Mouse (Mus musculus) ovary, postnatal 36 days (tissue): ENCODE results near the gene Olfm3.
A peak's percentile ranks its signal among the peaks of the same experiment; 100 is the strongest.

Source experiments
- DNase-seq: peaks from one replicate; pipeline ENCODE4 v3.0.0; 2022; ENCODE audit warnings: low spot score, mixed read lengths

The Olfm3 gene

GRCm38 (mm10) chr3:114903924-114904438 is at the start of gene Olfm3:
Gene Olfm3, plus strand, starts transcription at chr3:114904078.
- peak; percentile 38 for DNase-seq

DNA sequence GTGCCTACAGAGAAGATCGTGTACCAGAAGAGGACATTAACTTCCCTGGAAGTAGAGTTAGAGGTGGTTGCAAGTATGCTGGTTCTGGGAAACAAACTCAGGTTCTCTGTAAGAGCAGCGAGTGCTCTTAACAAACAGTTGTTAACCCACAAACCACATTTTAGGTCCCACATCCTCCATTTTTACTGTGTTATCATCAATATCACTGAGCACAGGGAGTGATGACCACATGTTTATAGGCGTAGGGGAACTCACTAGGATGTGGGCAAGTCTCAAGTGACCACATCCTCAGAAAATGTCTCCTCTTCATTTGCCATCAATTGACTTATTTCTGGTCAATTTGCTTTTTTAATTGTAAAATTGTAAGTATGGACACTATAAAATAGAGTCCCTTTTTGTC is 14.1 kb upstream of the Olfm3 start:
- DNase-seq = no peak

- DNase-seq = no peak
These were observed 950 bp downstream of the Olfm3 start for GRCm38 (mm10) chr3:114904633-114905423.

- DNase-seq = no peak
These were observed 3.7 kb downstream of the Olfm3 start for GRCm38 (mm10) chr3:114907537-114907936.

GRCm38 (mm10) chr3:114908846-114909245 is 5.0 kb downstream of the Olfm3 start:
- no peak for DNase-seq

- no peak for DNase-seq
These were observed 16.2 kb downstream of the Olfm3 start for GRCm38 (mm10) chr3:114920102-114920501.

DNA sequence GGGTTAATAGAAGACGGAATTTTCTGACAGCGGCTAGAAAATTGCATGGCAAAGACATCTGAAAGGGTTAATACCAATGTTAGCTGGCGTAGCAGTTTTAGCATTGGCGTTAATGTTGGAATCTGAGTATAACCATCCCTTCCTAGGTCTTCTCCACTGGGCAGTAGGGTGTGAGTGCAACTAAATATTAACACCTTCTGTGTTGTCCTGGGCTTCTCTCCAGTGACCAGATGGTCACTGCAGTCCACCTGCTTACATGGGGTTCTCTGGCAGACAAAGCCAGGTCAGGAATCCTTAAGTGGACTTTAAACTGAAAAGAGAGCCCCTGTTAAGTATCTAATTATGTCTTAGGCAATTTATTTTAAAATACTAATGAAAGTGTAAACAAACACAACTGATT is 25.7 kb downstream of the Olfm3 start:
- no peak for DNase-seq

GRCm38 (mm10) chr3:114930336-114930735 is 26.5 kb downstream of the Olfm3 start:
- no peak for DNase-seq

DNA sequence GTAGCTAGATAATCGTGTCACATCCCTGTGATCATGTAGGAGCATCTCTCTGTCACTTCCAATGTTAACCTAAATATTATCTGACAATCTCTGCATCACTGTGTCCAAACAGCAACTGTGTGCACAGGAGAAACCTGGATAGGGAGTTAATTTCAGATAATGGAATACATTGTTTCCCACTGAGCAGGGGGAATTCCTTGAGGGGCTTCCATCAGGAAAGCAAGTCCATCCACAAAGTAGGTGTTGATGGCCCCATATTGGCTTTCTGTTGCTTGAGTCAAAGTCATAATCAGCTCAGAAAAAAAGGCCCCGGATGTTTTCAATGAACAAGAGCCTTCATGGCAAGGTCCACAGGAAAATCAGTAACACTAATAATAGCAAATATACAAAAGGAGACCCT is 26.9 kb downstream of the Olfm3 start:
- DNase-seq = no peak

- DNase-seq = no peak
These were observed 29.0 kb downstream of the Olfm3 start for GRCm38 (mm10) chr3:114932881-114933280.

DNA sequence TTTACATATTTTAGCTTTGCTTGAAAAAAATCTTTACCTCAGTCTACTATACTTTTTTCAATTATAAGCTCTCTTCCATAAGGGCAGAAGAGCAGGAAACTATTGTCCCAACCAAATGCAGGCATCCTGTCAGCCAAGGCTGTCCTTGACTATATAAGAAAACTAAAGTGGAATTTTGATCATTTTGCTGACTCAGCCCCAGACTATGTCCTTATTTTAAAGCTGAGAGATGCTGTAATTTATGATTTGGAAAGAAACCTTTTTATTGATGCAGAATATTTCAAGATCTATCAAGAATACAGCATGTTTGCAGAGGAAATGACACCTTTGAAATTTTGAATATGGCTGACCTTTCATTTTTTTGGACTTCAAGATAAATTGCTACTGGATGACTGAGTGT is 51.0 kb downstream of the Olfm3 start:
- DNase-seq = no peak

DNA sequence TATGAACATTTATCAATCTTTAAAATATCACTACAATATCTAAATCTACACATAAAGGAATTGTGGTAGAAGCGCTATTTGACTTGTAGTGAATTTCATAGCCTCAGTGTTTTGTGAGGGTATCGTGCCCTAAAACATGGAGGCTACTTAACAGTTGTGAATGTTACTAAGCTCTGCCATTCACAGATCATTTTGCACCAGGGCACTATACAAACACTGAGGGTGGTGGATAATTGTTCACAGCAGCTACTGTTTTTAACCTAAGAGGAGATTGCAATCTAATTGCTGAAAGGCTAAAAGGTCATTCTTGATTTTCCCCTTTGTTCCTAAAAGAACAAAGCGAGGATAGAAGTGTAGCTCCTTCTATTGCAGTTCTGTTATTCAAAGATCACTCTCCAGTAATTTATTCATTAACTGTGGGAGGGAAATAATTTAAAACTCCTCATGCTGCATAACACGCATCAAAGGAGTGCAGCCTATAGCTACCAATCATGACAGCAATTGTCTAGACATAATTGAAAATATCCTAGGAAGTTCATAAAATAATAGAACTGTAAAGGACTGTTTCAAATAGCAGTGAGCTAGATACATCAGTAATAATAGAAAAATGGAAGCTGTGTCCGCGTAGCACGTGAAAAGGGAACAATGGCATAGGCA is 55.6 kb downstream of the Olfm3 start:
- DNase-seq = no peak

DNA sequence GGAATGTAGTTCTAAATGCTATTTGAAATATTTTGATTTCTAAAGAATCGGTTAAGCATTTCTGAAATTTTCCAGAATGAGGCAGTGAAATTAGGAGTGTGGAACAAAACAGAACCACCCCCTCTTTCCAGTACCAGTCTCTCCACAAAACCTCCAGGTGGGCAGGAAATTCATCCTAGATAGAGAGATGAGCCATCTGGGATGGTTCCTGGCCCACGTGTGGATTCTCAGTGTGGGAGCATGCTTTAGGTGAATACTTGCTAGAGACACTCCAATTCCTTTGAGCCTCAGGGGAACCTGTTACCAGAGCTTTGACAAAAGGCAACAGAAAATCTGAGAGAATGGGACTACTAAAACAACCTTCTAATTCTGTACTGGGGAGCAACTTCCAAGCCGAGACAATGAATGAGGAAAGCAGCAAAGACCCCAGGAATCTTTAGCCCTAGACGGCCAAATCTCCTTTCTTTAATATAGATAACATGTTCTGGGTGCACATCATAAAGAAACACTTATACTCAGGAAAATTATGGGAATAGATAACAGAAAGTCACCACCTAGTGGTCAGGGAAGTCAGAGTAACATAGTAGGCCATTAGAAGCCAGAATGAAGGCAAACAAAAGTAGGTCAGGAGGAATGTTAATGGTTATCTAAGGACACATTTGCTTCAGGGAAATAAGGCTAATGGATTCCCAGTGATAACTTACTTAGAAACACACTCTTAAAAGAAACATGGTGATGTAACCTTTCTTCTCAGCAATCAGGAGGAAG is 58.6 kb downstream of the Olfm3 start:
- no peak for DNase-seq

- no peak for DNase-seq
These were observed 67.3 kb downstream of the Olfm3 start for GRCm38 (mm10) chr3:114971183-114971582.

- no peak for DNase-seq
These were observed 68.6 kb downstream of the Olfm3 start for GRCm38 (mm10) chr3:114972522-114972921.

GRCm38 (mm10) chr3:114990828-114991227 is 87.0 kb downstream of the Olfm3 start:
- DNase-seq = no peak

DNA sequence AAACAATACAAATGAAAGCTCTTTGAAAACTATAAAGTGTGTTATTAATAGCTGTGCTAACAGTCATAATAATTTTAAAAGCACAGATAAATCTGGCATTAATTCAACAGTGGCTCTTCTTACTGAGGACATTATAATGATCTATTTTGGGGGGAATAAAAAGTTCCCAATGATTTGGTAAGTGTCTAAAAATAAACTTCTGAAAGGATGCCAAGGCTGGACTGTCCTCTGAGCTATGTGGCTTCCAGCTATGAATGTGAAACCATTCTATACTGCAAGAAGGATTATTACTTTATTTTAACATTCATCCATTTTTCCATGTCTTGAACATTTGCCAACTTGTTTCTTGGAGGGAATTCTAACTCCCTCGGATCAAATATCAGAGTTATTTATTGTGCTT is 92.1 kb downstream of the Olfm3 start:
- no peak for DNase-seq

DNA sequence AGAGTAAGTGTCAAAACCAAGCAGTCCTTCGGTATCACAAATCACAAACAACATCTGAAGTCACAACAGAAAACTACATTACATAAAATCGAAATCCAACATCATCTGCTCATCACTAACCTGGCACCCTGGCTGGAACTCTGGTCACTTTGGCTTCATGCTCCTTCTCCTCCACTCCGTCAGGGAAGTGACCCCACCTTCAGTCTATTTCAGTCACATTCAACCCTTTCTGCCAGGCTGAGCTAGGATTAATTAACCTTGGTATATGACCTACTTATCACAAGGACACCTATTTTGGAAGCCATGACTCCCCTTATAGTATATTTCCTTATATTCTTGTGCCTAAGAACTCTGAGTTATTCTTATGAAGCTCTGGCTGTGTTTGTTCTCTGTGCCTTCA is 123.7 kb downstream of the Olfm3 start:
- DNase-seq = no peak

DNA sequence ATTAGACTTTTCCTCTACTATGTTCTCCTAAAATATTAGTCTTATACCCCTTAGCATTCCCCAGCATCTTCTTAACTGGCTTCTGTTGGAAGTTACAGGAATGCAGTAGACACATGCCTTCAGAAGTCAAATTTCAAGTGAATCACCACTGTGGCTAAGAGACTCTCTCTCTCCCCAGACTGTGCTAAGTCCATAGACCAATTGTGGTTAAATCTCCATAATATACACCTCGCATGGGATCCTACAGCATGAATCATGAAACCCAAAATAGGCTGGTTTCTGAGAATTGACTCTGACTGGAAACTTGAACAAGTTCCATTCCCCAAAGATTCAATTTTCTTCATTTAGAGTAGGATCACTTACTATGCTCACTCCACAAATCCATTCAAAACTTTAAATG is 124.2 kb downstream of the Olfm3 start:
- no peak for DNase-seq

DNA sequence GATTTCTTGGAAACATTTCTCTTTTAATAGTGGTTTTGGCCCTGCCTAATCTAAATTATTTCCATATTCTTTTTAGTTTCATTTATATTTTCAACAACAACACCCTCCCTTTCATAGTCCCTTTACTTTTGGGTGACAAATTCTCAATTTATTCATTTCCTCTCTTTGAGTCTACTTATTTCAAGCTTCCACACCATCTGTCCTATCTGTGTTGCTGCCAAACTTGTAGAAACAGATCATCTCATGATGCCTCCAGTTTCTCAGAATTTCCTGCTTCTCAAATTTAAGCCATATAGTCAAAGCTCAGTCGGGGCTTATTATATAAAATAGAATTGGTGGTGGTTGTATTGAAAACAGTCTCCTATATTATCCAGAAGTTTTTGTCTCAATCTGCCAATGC is 124.7 kb downstream of the Olfm3 start:
- DNase-seq = no peak

GRCm38 (mm10) chr3:115049060-115049459 is 145.2 kb downstream of the Olfm3 start:
- DNase-seq = no peak

DNA sequence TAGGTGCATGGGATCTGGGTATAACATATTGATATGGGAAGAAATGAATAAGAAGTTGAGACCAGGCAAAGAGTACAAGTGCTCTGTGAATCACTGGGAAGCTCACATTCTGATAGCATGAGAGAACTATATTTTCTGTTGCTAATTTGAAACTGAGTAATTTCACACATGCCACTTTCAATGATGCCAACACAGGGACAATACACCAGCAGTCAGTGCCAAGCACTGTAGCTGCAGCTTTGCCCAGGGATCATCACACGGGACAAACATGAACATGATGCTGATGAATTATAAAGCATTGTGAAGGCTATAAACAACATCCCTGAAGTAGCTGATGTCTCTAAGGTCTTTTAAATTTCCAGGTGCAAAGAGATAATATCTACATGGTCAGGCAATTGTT is 161.0 kb downstream of the Olfm3 start:
- DNase-seq = no peak
